8 mouse cellular contexts compared by ENCODE assay signal in genomic region chr4:40757157-40757779, GRCm38 (mm10). TPM values are rescaled to one million over a fixed set of nuclear protein-coding genes. Genes with fewer than 3 reads are reported as not detected.
DNase-seq lines count a peak whose midpoint lies in the region; ATAC-seq and TF ChIP-seq lines count a peak whose summit lies in the region.

No protein-coding gene starts in this region.

- peak overlapping the region; percentile 49 for H3K4me2 ChIP-seq in hindbrain, embryonic 11.5 days (replicated peaks; ENCODE audit: low read depth, low read length)

- under 1% methylated on average over 39 of the region's 39 CpGs for WGBS in thymus, adult 2 months
- WGBS in hindbrain, embryonic 11.5 days, result under 1% methylated on average over 39 of the region's 39 CpGs

- no peak for TF ChIP-seq CTCF in thymus, adult 2 months (IDR thresholded peaks at IDR 0.05; ENCODE audit: borderline replicate concordance, control insufficient read depth, extremely low read depth, insufficient read depth, low read length, poor library complexity)

- peak overlapping the region; percentile 87 for H3K9ac ChIP-seq in hindbrain, embryonic 11.5 days (ENCODE audit: low read depth, low read length)

- TF ChIP-seq POLR2A in thymus, adult 2 months (IDR thresholded peaks at IDR 0.05; ENCODE audit: control insufficient read depth, extremely low read depth, insufficient read depth, low read length, poor library complexity), result no peak

- H3K27ac ChIP-seq in thymus, adult 2 months (ENCODE audit: control insufficient read depth, insufficient read depth, low read length), result no peak overlapping the region
- no peak overlapping the region for H3K27ac ChIP-seq in hindbrain, embryonic 11.5 days (ENCODE audit: low read depth, low read length)

- no peaks in the 10 kb centered on the region for H3K27me3 ChIP-seq in thymus, adult 2 months (ENCODE audit: control insufficient read depth, insufficient read depth, low read length)
- no peaks in the 10 kb centered on the region for H3K27me3 ChIP-seq in hindbrain, embryonic 11.5 days (ENCODE audit: control insufficient read depth, insufficient read depth, low read length)
- H3K27me3 ChIP-seq in megakaryocyte, embryonic 14.5 days (replicated peaks), result no peaks in the 10 kb centered on the region

- no peaks in the 10 kb centered on the region for H3K9me3 ChIP-seq in hindbrain, embryonic 11.5 days (ENCODE audit: control insufficient read depth, low read length)
- H3K9me3 ChIP-seq in megakaryocyte, embryonic 14.5 days, result no peaks in the 10 kb centered on the region

- peak; percentile 29 for DNase-seq in cerebellum, adult 11-12 months
- DNase-seq in cerebellum, postnatal 25 days, result no peak
- no peak for DNase-seq in thymus, adult 2 months
- DNase-seq in thymus, adult 18-20 months, result no peak
- DNase-seq in hindbrain, embryonic 11.5 days (ENCODE audit: low spot score), result no peak
- DNase-seq in ovary, postnatal 10 days (ENCODE audit: low spot score), result no peak
- no peak for DNase-seq in urinary bladder, postnatal 4 days (ENCODE audit: low spot score in 2 of 2)

- peak overlapping the region; percentile 54 for H3K4me3 ChIP-seq in thymus, adult 2 months (ENCODE audit: control insufficient read depth, insufficient read depth, low read length)
- peak overlapping the region; percentile 79 for H3K4me3 ChIP-seq in hindbrain, embryonic 11.5 days (ENCODE audit: low read depth, low read length)
- H3K4me3 ChIP-seq in megakaryocyte, embryonic 14.5 days (replicated peaks), result peak overlapping the region; percentile 100

- H3K4me1 ChIP-seq in thymus, adult 2 months (replicated peaks; ENCODE audit: control insufficient read depth, insufficient read depth, low read length), result peaks cover 10% of the 10 kb centered on the region
- H3K4me1 ChIP-seq in hindbrain, embryonic 11.5 days (replicated peaks; ENCODE audit: control insufficient read depth, insufficient read depth, low read length), result no peaks in the 10 kb centered on the region
- H3K4me1 ChIP-seq in megakaryocyte, embryonic 14.5 days, result peaks cover 20% of the 10 kb centered on the region; the same call in 1 of the 2 replicates

- ATAC-seq in hindbrain, embryonic 11.5 days (ENCODE audit: low FRiP score), result peak; percentile 88

- peaks cover 29% of the 10 kb centered on the region for H3K36me3 ChIP-seq in thymus, adult 2 months (ENCODE audit: control insufficient read depth, insufficient read depth, low read length)
- H3K36me3 ChIP-seq in hindbrain, embryonic 11.5 days (ENCODE audit: control insufficient read depth, insufficient read depth, low read length), result peaks cover 8% of the 10 kb centered on the region; the same call in 1 of the 2 replicates
- peaks cover 37% of the 10 kb centered on the region for H3K36me3 ChIP-seq in megakaryocyte, embryonic 14.5 days (replicated peaks; ENCODE audit: low read length)

RNA-seq across cellular contexts. Expression of gene Smu1, which starts 0.5 kb away (rescaled TPM):
- 34.9 and 36.7 TPM in 2 replicates for polyA plus RNA-seq in thymus, adult 2 months (2012; rRNA removed)
- 172 and 191 TPM in 2 replicates for polyA plus RNA-seq in hindbrain, embryonic 11.5 days (2014; fragmentation: Nextera tagmentation; extraction: Ambion mirVana)
- polyA plus RNA-seq in megakaryocyte, embryonic 14.5 days (2012; ENCODE audit: insufficient read depth, low replicate concordance), result 8.3 TPM in 1 of 2 replicates, not detected in the other

RNA-seq across cellular contexts. Expression of gene Dnaja1, which starts 35.3 kb away (rescaled TPM):
- 11.5 and 13.4 TPM in 2 replicates for polyA plus RNA-seq in thymus, adult 2 months (2012; rRNA removed)
- 691 and 740 TPM in 2 replicates for polyA plus RNA-seq in hindbrain, embryonic 11.5 days (2014; fragmentation: Nextera tagmentation; extraction: Ambion mirVana)
- 0.81 and 43.5 TPM in 2 replicates for polyA plus RNA-seq in megakaryocyte, embryonic 14.5 days (2012; ENCODE audit: insufficient read depth, low replicate concordance)

RNA-seq across cellular contexts. Expression of gene Aptx, which starts 54.3 kb away (rescaled TPM):
- polyA plus RNA-seq in thymus, adult 2 months (2012; rRNA removed), result 8.2 and 9.1 TPM in 2 replicates
- polyA plus RNA-seq in hindbrain, embryonic 11.5 days (2014; fragmentation: Nextera tagmentation; extraction: Ambion mirVana), result 50.4 and 51.5 TPM in 2 replicates
- 7.4 TPM in 1 of 2 replicates, not detected in the other for polyA plus RNA-seq in megakaryocyte, embryonic 14.5 days (2012; ENCODE audit: insufficient read depth, low replicate concordance)

Comparison
In these comparisons a context has a peak if more than half of its experiments do, and no peak if none do; other contexts are left out.
1. RNA of gene Dnaja1, which starts 35.3 kb away (polyA plus RNA-seq): 691 to 740 TPM in hindbrain, embryonic 11.5 days; 0.81 to 43.5 TPM in megakaryocyte, embryonic 14.5 days and 11.5 to 13.4 TPM in thymus, adult 2 months; every median in the first group is over 10 times any median in the second.
2. Peak in every context shown above with its lines, with median percentiles within 50 percentile points of each other: H3K4me3 ChIP-seq.